Mouse (Mus musculus) kidney, adult 8-10 months (tissue): ENCODE results near the gene Pycr1.

Experiments
- DNase-seq, 2 experiments: peaks; one replicate each; pipeline ENCODE4 v3.0.0; 2022

Pycr1 gene

GRCm38 (mm10) chr11:120625152-120625775 is 18.3 kb downstream of the Pycr1 start, which contains the start of gene Sirt7:
Sirt7 (minus strand) TSS chr11:120625240.
- no peak for DNase-seq

- DNase-seq = peak; percentile 84 to 87
Observed at GRCm38 (mm10) chr11:120624680-120625111, 18.9 kb downstream of the Pycr1 start.

- peak; percentile 64 to 81 for DNase-seq
Observed at GRCm38 (mm10) chr11:120623961-120624679, 19.4 kb downstream of the Pycr1 start.

- DNase-seq = no peak
Observed at GRCm38 (mm10) chr11:120622805-120623204, 20.8 kb downstream of the Pycr1 start.

DNA sequence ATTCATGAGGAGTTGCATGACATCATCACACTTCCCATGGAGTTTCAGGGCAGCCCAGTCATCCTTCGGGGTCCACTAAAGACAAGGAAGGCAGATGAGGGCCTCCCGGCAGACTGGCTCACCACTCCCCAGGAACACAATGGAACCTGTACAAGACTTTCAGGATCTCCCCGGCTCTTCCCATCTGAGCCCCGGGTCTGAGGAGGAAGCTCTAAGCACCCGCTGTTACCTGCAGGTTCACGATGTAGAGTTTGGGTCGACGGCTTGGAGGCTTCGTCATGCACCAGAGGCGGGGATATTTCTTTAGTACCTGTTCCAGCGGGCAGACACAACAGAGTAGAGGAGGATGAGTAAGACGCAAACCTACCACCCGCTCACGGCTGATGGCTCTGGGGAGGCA is 23.4 kb downstream of the Pycr1 start:
- no peak for DNase-seq

DNA sequence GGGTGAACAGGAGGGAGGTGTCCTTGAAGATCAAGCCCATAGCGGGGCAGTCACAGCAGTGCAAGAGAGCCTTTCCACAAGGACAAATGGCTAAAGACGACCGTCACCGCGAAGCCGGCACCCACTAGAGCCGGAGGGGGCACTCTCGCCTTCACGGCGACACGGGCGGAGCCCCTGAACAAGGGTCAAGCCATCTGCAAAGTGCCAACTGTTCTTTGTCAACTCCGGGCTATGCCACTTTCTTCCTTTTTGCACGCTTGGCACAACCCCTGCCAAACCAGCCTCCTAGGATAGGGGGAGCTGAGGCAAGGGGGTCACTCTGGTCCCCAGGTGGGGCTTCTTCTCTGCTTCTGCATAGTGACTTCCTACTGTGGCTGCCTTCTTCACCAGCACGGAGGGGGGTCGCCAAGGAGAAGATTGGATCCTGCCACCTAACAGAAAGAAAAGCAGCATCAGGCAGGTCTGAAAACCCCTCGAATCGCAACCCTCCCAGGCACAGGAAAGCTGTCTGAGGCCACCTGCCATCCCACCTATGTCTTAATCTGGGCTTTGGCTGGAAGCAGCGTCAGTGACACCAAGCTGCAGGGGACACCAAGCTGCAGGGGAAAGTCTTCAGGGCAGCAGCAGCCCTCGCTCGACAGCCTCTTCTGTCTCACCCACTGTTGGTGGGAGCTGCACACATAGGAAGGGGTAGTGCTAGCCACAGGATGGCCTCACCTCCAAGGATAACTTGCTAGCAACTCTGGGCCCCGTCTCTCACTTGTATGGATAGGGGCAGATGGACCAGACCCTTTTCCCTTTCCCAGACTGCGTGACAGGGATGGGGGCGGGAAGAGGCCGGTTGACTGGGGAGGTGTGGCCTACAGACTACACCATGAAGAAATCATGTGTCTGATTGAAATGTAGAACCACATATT is 24.7 kb downstream of the Pycr1 start:
- DNase-seq = no peak

- DNase-seq = peak; percentile 96
Observed at GRCm38 (mm10) chr11:120617519-120618112, 26.0 kb downstream of the Pycr1 start, which contains the start of gene Pcyt2. Pcyt2 (minus strand) TSS chr11:120617936.

DNA sequence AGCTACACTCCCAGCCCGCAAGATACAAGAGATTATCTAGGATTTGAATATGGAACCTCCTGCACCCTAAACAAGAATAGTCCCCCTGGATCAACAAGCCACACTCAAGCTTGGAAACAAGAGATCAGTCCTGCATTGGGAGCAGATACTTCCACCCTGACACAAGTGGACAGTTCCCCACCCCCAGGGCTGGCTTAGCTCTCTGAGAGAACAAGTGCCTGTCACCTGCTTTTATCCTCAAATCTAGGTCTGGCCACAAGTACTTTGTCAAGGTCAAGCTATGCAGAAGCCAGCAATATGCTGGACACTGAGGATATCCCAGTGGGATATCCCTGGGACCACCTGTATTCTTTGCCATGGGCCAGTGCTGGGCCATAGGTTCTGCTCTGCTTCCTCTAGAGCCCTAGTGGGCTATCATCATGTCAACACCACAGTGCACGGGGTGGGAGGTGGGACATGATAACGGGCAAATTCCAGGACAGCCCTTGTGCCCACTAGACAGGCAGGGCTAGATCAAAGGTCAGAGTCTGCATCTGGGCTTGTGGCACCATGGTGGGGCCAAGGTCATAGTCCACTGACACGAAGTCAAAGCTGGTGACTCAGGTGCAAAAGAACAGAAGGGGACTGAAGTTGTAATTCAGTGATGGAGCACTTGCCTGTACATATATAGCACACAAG is 26.8 kb downstream of the Pycr1 start:
- DNase-seq = peak; percentile 79 to 84

DNA sequence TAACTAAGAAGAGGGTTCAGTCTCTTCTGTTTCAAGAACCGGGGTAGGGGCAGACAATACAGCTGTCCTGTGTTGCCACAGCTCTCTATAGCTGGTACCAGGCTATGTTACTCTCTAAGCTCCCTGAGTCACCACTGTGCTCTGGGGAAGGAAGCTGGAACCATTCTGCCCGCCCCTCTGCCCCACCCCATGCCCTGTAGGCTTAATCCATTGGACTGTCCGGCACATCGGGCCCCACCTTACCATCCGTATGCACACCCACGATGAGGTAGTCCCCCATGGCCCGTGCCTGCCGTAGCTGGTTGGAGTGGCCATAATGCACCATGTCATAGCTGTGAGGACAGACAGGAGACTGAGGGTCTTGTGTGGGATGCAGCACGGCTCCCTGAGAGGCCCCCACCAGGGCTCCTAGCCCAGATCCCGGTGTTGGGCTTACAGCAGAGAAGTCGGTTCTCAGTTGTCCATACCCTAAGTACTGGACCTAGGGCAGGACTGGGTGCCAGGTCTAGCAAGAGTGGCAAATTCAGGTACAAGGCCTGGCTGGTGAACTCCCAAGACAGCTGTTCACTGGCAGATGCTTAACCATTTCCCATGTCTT is 27.9 kb downstream of the Pycr1 start:
- no peak for DNase-seq

- no peak for DNase-seq
Observed at GRCm38 (mm10) chr11:120615167-120615566, 28.4 kb downstream of the Pycr1 start.

GRCm38 (mm10) chr11:120613976-120614375 is 29.6 kb downstream of the Pycr1 start:
- no peak for DNase-seq

GRCm38 (mm10) chr11:120613481-120613972 is 30.0 kb downstream of the Pycr1 start:
- DNase-seq = no peak

DNA sequence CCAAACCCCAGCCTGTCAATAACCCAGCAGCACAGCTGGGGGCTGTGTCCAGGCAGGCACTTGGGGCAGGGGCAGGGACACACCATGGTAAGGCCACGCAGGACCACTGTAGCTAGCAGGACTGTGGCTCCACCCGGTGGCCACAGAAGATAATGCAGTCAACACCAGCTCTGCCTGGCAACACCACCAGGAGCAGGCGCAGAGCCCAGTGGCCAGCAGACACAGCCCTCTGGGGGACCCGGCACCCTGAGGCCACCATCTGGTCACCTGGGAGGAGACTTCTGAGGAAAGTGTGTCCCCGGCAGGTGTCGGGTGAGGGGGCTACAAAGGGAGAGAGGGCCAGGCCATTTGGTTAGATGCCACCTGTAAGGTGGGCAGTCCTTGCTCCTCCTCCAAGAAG is 30.8 kb downstream of the Pycr1 start:
- peak; percentile 67 to 79 for DNase-seq

GRCm38 (mm10) chr11:120610477-120611046 is 33.0 kb downstream of the Pycr1 start:
- DNase-seq = no peak

- DNase-seq = peak in 1 of 2 experiments; percentile 67
Observed at GRCm38 (mm10) chr11:120609250-120609649, 34.3 kb downstream of the Pycr1 start.

- no peak for DNase-seq
Observed at GRCm38 (mm10) chr11:120608241-120609034, 35.1 kb downstream of the Pycr1 start, which contains the start of gene Npb. Npb (plus strand) TSS chr11:120608477.

DNA sequence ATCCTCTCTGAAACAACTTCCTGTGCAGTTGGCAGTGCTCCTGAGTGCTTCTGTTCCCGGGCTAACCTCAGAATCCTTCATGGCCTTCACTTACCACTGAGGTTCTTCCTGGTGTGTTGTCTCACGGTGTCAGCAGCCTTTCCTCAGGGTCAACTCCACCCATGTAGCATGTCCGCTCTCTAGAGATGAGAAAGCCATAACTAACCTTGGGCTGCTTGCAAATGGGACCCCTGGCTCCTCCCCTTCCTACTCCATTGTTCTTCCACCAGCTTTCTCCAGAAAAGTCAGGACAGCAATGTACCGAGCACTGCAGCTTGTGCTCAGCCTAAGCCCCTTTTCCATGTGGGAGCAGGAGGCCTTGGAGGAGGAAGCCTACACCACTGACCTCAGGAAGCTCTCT is 36.8 kb downstream of the Pycr1 start:
- no peak for DNase-seq

DNA sequence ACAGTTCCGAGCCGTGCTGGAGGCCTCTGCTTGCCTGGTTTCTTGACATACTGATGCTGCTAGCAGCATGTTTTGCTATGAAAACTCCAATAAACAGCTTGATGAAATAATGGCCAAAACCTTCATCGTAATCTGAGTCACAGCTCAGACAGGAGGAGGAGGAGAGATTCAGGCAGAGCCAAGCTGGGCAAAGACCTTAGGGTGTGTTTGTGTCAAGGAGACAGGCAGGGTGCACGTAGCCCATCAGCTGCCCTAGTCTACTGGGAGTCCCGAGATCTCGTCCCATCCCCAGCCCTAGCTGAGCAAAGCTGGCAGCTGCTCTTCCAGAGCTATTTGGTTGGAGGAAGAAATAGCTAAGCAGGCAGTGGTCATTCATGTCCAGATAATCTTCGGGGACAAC is 37.9 kb downstream of the Pycr1 start:
- DNase-seq = no peak

DNA sequence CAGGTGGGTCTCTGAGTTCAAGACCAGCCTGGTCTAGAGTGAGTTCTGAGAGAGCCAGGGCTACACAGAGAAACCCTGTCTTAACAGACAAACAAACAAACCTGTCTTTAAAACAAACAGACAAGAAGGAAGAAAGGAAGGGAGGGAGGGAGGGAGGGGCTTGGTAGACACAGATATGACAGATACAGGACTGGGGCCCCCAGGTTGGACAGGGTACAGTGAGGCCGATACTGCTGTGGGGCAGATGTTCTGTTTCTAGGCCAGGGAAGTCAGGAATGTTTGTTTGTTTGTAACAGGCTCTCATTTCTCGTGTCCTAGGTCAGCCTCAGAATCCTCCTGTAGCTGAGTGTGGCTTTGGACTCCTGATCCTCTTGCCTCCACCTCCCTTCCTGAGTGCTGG is 40.0 kb downstream of the Pycr1 start:
- DNase-seq = no peak

DNA sequence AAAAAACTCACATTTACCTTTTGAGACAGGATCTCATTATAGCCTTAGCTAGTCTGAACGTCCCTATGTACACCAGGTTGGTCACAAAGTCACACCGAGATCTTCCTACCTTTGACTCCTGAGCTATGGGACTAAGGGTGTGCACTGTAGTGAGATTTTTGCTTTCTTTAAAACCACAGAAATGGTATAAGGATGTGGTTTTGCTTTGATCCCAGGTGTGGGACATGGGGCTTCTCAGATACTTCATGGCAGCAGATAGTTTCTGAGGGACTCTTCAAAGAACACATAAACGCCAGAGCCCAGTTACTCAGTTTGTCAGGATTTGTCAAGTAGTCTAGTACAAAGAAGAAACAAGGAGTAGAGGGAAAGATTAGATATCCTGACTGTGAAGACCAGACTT is 42.9 kb downstream of the Pycr1 start:
- DNase-seq = no peak
